Mouse (Mus musculus) heart, adult 11 months (tissue): ENCODE results near the gene Taf6.

ENCODE experiments used
- DNase-seq: peaks from one replicate; pipeline ENCODE4 v3.0.0; 2022

Taf6 gene

GRCm38 (mm10) chr5:138170936-138171561 lies 16.2 kb downstream of the Taf6 start:
- peak; percentile 100 for DNase-seq

GRCm38 (mm10) chr5:138165594-138165993 lies 21.7 kb downstream of the Taf6 start:
- DNase-seq = no peak

GRCm38 (mm10) chr5:138163610-138164009 lies 23.6 kb downstream of the Taf6 start:
- peak; percentile 79 for DNase-seq

GRCm38 (mm10) chr5:138163046-138163445 lies 24.2 kb downstream of the Taf6 start:
- DNase-seq = peak; percentile 84

- DNase-seq = peak; percentile 99
Measured at GRCm38 (mm10) chr5:138160842-138161665, 26.2 kb downstream of the Taf6 start, which contains the start of gene Cops6. Cops6 (plus strand) TSS chr5:138161071.

GRCm38 (mm10) chr5:138160224-138160762 lies 27.0 kb downstream of the Taf6 start:
- peak; percentile 85 for DNase-seq

- DNase-seq = peak; percentile 99
Measured at GRCm38 (mm10) chr5:138155443-138155976, 31.7 kb downstream of the Taf6 start, which contains the start of gene Zfp113. Zfp113 (minus strand) TSS chr5:138155744.

- no peak for DNase-seq
Measured at GRCm38 (mm10) chr5:138154390-138154789, 32.9 kb downstream of the Taf6 start.

- DNase-seq = no peak
Measured at GRCm38 (mm10) chr5:138138585-138138984, 48.7 kb downstream of the Taf6 start.

- no peak for DNase-seq
Measured at GRCm38 (mm10) chr5:138137935-138138549, 49.2 kb downstream of the Taf6 start.

GRCm38 (mm10) chr5:138137257-138137656 lies 50.0 kb downstream of the Taf6 start:
- no peak for DNase-seq

GRCm38 (mm10) chr5:138132425-138133064 lies 54.7 kb downstream of the Taf6 start:
- no peak for DNase-seq
